Mouse (Mus musculus) lung, embryonic 16.5 days (tissue): ENCODE results near the gene Gm9747. TPM values are rescaled to one million over a fixed set of nuclear protein-coding genes. Genes with fewer than 3 reads are reported as not detected.

Experiments used
- ATAC-seq: fragments of 200-750 bp; cut with Nextera tagmentation; 2 replicates; pipeline ENCODE4 v1.8.0; 2017; ENCODE audit warnings: low read depth, mild to moderate bottlenecking, moderate library complexity
- H3K27ac ChIP-seq: fragments of 300-500 bp; sonication (generic); 2 replicates; pipeline ENCODE4 v1.5.1; 2014; ENCODE audit warnings: mild to moderate bottlenecking, control low read depth, low read length
- H3K27me3 ChIP-seq: fragments of 300-500 bp; sonication (generic); 2 replicates; pipeline ENCODE4 v1.6.1; 2014; ENCODE audit warnings: low read depth, low read length, mixed read lengths; ENCODE audit not compliant: control insufficient read depth, insufficient read depth
- H3K36me3 ChIP-seq: fragments of 300-500 bp; sonication (generic); 2 replicates; pipeline ENCODE4 v1.6.1; 2014; ENCODE audit warnings: low read length; ENCODE audit not compliant: control insufficient read depth, insufficient read depth
- H3K4me1 ChIP-seq: fragments of 300-500 bp; sonication (generic); replicated peaks from 2 replicates; pipeline ENCODE4 v1.6.1; 2014; ENCODE audit warnings: low read length, mixed read lengths; ENCODE audit not compliant: control insufficient read depth, insufficient read depth
- H3K4me2 ChIP-seq: fragments of 300-500 bp; sonication (generic); 2 replicates; pipeline ENCODE4 v1.6.1; 2014; ENCODE audit warnings: low read depth, low read length, control low read depth
- H3K4me3 ChIP-seq: fragments of 300-500 bp; sonication (generic); 2 replicates; pipeline ENCODE4 v1.5.1; 2014; ENCODE audit warnings: mild to moderate bottlenecking, low read length, control low read depth
- H3K9ac ChIP-seq: fragments of 300-500 bp; sonication (generic); 2 replicates; pipeline ENCODE4 v1.6.1; 2014; ENCODE audit warnings: low read length, control low read depth
- H3K9me3 ChIP-seq: fragments of 300-500 bp; sonication (generic); 2 replicates; pipeline ENCODE4 v1.6.1; 2016; ENCODE audit warnings: low read length; ENCODE audit not compliant: control insufficient read depth
- WGBS: fragments of 180-500 bp; shearing (Covaris S2); extraction: QIAGEN DNeasy Blood & Tissue Kit; methylation state at CpG from one replicate; pipeline ENCODE4 v1.1.7; 2014; 5-methylcytosine and 5-hydroxymethylcytosine counted together
- polyA plus RNA-seq: library from polyadenylated mRNA; unstranded; fragments of >200 nt; fragmentation: Nextera tagmentation; extraction: Ambion mirVana; gene quantifications from 2 replicates; pipeline ENCODE4 v1.2.1, GENCODE M21; 2015

Gene Gm9747
- 32.1 and 33.9 TPM in 2 replicates for polyA plus RNA-seq

DNA sequence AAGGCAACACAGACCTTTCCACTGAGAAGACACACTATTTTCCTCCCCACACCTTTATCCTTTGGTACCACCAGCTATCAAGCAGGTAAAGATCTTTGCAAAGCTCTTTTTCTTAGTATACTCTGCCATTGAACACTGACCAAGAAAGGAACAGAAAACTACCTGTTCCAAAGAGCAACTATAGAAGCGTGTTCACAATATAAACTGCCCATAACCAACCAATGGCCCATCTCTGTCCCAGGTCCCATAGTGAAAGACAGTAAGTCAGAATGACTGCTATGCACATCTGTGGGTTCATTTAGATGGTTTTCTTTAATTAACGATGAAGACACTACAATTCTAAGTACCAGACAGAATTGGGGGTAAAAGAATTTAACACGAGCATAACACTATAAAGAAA is at the start of gene Gm9747:
Gm9747 (plus strand) TSS at position 301 of the 400 bp plus-strand sequence.
- H3K4me3 ChIP-seq, result no peak within 1 kb of the TSS
- H3K4me2 ChIP-seq, result no peak within 1 kb of the TSS
- H3K27ac ChIP-seq, result no peak within 1 kb of the TSS
- H3K27me3 ChIP-seq, result no peaks in the 10 kb centered on the region
- ATAC-seq, result no peak
- no peak within 1 kb of the TSS for H3K9ac ChIP-seq
- H3K4me1 ChIP-seq, result no peaks in the 10 kb centered on the region
- WGBS, result 93% methylated on average over 3 of the region's 3 CpGs
- peaks cover 21% of the 10 kb centered on the region for H3K36me3 ChIP-seq
- no peaks in the 10 kb centered on the region for H3K9me3 ChIP-seq

DNA sequence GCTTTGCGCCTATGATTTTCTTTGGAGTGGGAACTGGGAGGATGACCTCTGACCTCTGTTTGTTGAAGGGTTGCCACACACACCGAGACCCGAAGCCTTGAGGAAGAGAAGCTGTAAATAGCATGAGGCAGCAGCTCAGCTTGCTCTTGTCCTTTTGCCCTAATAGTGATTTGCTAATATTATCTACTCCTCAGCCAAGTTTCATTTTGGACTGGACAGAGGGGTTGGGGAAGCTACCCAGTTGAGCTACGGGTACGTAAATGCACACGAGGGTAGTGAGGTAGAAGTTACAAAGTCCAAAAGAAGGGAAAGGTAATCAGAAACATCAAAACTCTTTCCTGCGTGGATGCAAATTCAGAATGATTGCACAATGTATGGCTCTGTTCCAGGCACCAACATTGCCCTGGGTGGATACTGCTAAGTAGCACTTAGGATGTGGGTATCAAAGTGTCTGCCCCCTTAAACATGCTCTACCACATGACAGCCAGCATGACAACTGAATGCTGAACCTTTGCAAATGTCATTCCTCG is 48.9 kb upstream of the Gm9747 start:
- peak; percentile 80 for ATAC-seq
- H3K9me3 ChIP-seq, result no peaks in the 10 kb centered on the region
- no peak overlapping the region for H3K4me3 ChIP-seq
- H3K27me3 ChIP-seq, result no peaks in the 10 kb centered on the region
- H3K36me3 ChIP-seq, result no peaks in the 10 kb centered on the region
- no peak overlapping the region for H3K27ac ChIP-seq
- peak overlapping the region; percentile 17; the same call in 1 of the 2 replicates for H3K4me2 ChIP-seq
- peaks cover 4% of the 10 kb centered on the region for H3K4me1 ChIP-seq
- 45% methylated on average over 8 of the region's 8 CpGs for WGBS
- no peak overlapping the region for H3K9ac ChIP-seq

DNA sequence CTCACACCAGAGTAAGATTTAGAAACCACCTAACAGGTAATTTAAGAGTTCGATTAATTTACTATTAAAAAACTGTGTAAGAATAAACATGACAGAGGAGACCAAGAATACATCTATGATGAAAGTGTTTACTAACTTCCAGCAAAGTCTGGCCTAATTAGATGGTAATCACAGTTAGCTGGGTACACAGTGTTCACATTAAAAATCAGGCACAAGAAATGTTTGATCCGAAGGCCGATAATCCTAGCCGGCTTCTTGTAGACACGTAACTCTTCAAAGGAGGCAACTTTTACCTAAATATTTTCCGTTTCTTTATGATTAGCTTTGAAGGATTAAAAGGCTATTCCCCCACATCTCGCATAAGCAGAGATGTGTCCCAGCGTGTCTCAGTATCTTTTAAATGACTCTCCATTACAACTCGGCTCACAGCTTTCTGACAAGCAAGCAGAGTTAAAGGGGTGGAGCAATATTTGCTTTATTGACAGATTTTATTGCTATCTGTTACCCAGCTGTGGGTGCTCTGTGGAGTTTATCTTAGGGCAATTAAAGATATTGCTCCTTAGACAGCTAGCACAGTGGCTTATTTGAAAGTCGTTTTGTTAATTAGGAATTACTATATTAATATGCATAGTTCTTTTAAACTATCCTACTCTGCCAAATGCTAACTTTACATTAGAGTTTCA is 44.2 kb upstream of the Gm9747 start:
- 78% methylated on average over 10 of the region's 10 CpGs for WGBS
- no peak overlapping the region for H3K4me3 ChIP-seq

DNA sequence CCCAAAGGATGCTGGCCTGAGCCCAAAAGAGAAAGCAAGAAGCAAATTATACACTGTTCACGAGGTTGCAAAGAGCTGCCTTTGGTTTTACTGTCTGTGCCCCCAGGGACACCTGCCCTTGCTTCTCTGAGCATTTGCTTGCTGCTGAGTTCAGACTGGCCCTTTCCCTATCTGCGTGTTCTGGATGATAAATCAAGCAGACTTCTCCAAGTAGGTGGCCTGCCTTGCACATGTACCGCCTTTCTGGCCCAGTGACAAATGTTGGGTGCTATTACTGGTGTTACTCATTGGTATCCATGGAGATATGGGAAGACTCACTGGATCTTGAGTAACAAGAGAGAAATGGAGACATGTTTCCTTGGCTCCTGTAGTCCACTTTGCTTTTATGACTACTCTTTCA is 43.4 kb upstream of the Gm9747 start:
- Histone ChIP-seq H3K36me3 (no peaks in the 10 kb centered on the region), H3K27ac (no peak overlapping the region), H3K27me3 (no peaks in the 10 kb centered on the region), H3K9ac (no peak overlapping the region), H3K4me1 (peaks cover 3% of the 10 kb centered on the region; the same call in 1 of the 2 replicates), H3K9me3 (no peaks in the 10 kb centered on the region), H3K4me3 (no peak overlapping the region), H3K4me2 (no peak overlapping the region)
- ATAC-seq, result peak; percentile 57; the same call in 1 of the 2 replicates
- WGBS, result 39% methylated on average over 3 of the region's 3 CpGs

More for the DNA sequence above, 44.2 kb upstream of the Gm9747 start:
- H3K9ac ChIP-seq, result no peak overlapping the region
- H3K27me3 ChIP-seq, result no peaks in the 10 kb centered on the region
- H3K9me3 ChIP-seq, result no peaks in the 10 kb centered on the region
- no peak overlapping the region for H3K27ac ChIP-seq
- H3K36me3 ChIP-seq, result no peaks in the 10 kb centered on the region
- H3K4me2 ChIP-seq, result no peak overlapping the region
- peaks cover 7% of the 10 kb centered on the region for H3K4me1 ChIP-seq
- ATAC-seq, result no peak

DNA sequence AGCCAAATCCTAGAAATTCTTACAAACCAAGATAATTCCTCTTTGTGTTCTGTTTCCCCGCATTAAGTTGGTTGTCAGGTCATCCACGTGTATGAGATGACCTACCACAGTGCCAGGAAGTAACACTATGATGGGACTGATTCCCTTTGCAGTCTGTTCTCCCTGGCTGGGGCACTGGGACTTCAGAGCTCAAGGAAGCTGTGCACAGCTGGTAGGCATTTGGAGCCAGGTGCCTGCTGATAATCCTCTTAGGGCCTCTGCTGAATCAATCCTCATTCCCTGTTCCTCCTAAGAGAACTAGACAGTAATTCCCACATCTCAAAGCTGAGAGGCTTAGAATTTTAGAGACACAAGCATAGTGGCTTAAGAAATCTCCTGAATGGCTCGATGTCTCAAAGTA is 41.3 kb upstream of the Gm9747 start:
- Histone ChIP-seq H3K9me3 (no peaks in the 10 kb centered on the region), H3K4me2 (no peak overlapping the region), H3K9ac (no peak overlapping the region), H3K27me3 (no peaks in the 10 kb centered on the region), H3K4me1 (peaks cover 3% of the 10 kb centered on the region; the same call in 1 of the 2 replicates), H3K36me3 (no peaks in the 10 kb centered on the region), H3K27ac (no peak overlapping the region), H3K4me3 (no peak overlapping the region)
- ATAC-seq, result no peak
- WGBS, result 44% methylated on average over 3 of the region's 3 CpGs

DNA sequence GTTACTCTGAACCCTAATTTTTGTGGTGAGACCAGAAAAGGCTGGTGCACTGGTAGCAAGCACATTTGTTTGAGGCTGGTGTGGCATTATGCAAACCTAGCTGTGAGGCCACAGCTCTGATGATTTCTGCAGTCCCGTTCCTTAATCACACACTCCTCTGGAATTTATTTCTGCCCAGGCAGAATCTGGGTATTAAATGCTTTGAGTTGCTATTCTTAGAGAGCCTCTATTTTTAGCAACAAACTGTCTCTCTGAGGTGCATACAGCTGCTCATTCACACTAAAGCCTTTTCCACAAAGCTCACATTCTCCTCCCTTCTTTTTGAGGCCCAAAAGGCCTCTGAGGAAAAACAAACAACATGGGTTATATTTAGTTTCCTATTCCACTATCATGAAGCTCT is 33.0 kb upstream of the Gm9747 start:
- Histone ChIP-seq H3K36me3 (no peaks in the 10 kb centered on the region), H3K27me3 (no peaks in the 10 kb centered on the region), H3K4me3 (no peak overlapping the region), H3K9me3 (no peaks in the 10 kb centered on the region), H3K4me1 (peaks cover 18% of the 10 kb centered on the region), H3K9ac (peak overlapping the region; percentile 7; the same call in 1 of the 2 replicates), H3K27ac (peak overlapping the region; percentile 5), H3K4me2 (no peak overlapping the region)
- ATAC-seq, result peak; percentile 58
- WGBS, result 6% methylated on average over 1 of the region's 1 CpGs

DNA sequence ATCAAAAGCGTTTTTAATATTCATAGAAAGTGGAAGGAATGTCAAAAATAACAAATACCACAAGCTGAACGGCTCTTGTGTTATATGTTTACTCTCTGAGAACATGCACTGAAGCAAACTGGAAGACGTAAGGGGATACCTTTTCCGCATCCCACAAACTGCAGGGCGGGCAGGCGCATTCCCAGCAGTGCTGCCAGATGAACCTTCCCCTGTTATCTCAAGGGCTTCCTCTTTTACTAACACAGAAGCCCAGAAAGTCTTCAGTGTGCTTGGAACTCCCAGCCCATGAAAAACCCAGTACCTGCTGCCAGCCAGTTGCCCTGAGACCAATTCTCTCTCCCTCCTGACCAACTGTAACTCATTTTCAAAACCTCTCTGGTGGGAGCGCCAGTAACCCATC is 32.3 kb upstream of the Gm9747 start:
- 41% methylated on average over 7 of the region's 7 CpGs for WGBS
- Histone ChIP-seq H3K4me3 (no peak overlapping the region), H3K4me2 (no peak overlapping the region), H3K27me3 (no peaks in the 10 kb centered on the region), H3K9me3 (no peaks in the 10 kb centered on the region), H3K27ac (no peak overlapping the region), H3K4me1 (peaks cover 18% of the 10 kb centered on the region), H3K9ac (no peak overlapping the region), H3K36me3 (no peaks in the 10 kb centered on the region)
- no peak for ATAC-seq

DNA sequence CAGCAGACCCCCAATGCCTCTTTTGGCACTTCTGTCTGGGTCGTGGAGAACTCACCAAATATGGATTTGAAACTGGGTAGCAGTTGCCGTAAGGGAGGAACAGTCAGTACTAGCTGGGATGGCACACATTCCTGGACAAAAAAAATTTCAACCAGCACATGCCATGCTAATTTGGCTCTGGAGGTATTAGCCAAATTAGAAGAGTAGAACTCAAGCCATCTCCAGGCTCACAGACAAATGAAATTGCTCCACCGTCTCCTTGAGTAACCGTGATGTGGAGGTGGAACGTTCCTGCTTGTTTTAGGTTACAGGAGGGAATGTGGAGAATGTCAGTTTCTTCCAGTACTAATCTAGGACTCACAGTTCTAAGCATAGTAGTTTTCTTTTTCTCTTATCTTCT is 25.4 kb upstream of the Gm9747 start:
- Histone ChIP-seq H3K4me3 (no peak overlapping the region), H3K4me1 (peaks cover 8% of the 10 kb centered on the region), H3K27ac (no peak overlapping the region), H3K36me3 (no peaks in the 10 kb centered on the region), H3K4me2 (no peak overlapping the region), H3K9me3 (no peaks in the 10 kb centered on the region), H3K9ac (no peak overlapping the region), H3K27me3 (no peaks in the 10 kb centered on the region)
- 57% methylated on average over 5 of the region's 5 CpGs for WGBS
- ATAC-seq, result no peak

DNA sequence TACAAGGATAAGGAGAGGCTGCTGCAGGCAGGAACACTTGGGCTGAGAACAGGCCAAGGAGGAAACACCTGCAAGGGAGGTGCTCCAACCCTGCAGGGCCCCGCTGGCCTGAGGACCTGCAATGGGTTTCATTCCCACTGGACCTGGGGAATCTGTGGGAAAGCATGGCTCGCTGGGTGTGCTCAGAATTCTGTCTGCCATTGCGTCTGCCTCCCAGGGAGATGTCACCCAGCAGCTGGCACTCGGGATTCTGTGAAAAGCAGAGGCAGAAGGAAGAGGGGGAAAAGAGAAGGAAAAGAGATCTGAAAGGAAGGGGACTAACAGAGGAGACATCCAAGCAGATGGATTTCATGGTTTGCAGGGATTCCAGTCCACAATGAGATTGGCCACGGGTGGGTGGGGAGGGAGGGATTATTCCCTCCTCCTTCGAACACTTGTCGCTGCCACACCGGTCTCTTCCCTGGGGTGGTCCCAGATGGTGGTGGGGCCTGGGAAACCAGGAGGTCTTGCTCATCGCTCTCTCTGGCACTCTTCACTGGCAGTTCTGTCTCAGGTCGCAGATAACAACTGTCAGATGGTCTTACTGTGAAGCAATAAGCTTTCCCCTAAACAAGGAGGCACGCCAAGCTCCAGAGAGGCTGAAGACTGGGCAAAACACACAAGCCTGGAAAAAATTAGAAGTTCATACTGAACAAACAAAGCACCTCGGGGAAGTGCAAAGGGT is 12.1 kb upstream of the Gm9747 start:
- Histone ChIP-seq H3K9ac (no peak overlapping the region; the same call in 1 of the 2 replicates), H3K27me3 (no peaks in the 10 kb centered on the region), H3K4me2 (peak overlapping the region; percentile 40), H3K27ac (peak overlapping the region; percentile 37), H3K4me1 (peaks cover 11% of the 10 kb centered on the region), H3K4me3 (0 out of 2 replicates have a peak overlapping the region, but pooled peaks have one; percentile 6), H3K9me3 (no peaks in the 10 kb centered on the region), H3K36me3 (no peaks in the 10 kb centered on the region)
- 15% methylated on average over 12 of the region's 12 CpGs for WGBS
- peak; percentile 82 for ATAC-seq
